Mouse (Mus musculus) liver, postnatal 0 days (tissue): ENCODE results near the gene Id2.

Experiments
- CTCF ChIP-seq: sonication (generic); IDR thresholded peaks from 2 replicates; pipeline ENCODE4 v1.5.1; 2016; ENCODE audit warnings: antibody characterized with exemption, low read depth
- EP300 ChIP-seq: IDR thresholded peaks from 2 replicates; pipeline ENCODE4 v1.6.1; 2016; ENCODE audit warnings: antibody characterized with exemption, low read depth, mild to moderate bottlenecking

DNA sequence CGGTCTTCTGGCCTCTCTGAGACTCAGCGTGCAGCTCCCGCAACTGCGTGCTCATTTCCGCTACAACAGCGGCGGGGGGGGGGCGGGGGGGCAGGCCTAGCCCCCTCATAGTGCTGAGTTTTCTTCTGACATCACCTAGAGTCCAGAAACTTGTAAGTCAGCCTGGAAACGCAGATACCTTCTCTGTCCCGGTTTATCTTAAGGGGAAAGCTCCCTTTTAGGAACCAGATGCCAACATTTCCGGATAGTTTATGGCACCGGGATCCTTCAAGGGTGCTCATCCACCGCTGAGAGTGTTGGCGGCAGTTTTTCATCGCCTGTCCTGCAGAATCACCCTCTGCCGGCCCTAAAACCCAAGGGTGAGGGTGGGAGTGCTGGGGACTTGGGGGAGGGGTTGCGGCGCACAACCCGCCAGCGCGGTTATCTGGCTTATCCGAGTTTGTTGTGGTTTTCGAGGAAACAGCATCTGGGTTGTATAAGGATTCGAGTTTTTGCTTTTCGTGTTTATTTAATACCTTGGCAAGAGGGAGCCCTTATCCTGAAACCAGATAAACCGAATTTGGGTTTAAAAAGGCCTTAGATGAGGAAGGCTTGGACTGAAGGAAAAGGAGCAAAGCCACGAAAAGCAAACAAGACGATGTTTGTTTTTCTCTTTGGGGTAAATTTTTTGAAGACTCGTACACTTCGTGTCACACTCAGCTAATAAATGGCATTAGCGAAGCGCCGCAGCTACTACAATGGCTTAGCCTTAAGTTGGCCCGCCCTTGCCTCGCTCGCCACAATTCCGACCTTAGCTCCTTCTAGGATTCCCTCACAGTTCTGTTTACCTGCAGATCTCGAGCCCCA, 2.8 kb upstream of the Id2 start:
- TF ChIP-seq CTCF (no peak), EP300 (no peak)
